Mouse (Mus musculus) T-helper 1 cell (primary cell): ENCODE results near the gene Ckmt2.

Source experiments
- in situ Hi-C: fragments of 300-600 bp; cut with MboI, MseI; formaldehyde crosslinking; loops from one replicate; pipeline ENCODE4 v1.15.1; 2025; ENCODE audit warnings: high pct_unique_total_duplicates

Ckmt2 gene

DNA sequence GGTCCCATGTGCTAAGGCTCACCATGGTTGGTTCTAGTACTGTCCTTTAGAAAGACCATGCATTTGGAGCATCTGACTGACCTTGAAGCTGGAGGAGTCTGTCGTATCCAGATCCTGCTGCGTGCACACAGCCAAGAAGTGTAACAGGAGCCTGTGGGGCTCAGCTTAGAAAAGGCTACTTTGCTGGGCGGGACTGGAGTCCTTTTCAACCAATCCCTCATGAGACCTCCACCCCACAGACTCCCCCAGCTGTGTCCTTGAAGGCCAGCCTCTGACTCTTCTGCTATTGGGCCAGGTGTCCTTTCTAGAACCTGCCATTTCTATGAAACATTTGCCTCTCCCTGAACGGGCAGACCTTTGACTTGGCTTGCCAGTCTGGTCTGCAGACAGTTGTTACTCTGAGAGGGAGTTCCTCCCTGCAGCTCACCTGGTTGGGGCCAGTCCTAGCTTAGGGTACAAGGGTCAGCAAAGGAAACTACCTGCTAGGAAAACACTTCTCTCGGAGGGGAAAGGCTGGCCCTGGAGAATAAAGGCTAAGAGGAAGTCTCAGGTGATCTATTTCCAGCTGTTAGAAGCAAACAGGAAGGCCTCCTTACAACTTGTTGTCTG, at the start of gene Ckmt2:
TSS of gene Ckmt2 (minus strand) at position 145 of the 609 bp plus-strand sequence.
- in situ Hi-C loops, result loop anchor here (25.0 kb wide), 1 partner anchor 1890 kb away; no protein-coding TSS in a partner anchor

DNA sequence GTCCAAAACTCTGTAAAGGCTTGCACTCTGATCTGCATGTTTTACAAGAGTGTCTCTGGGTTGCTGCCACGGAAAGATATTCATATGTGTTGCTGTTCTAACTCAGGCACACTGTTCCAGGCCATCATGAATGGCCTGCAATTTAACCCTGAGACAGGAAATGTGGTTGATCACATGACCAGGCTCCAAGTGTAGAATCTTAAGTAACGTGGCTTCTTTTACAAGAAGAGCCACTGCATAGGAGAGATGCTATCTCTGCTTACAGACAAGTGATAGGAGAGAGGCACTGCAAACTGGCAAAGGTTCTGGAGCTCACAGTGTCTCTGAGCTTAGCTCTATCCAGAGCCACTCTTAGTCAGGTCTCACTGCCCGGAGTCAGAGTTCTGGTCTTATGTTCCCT, 44.3 kb upstream of the Ckmt2 start:
- in situ Hi-C loops, result loop anchor here (25.0 kb wide), 2 partner anchors 416 to 816 kb away; no protein-coding TSS in a partner anchor

DNA sequence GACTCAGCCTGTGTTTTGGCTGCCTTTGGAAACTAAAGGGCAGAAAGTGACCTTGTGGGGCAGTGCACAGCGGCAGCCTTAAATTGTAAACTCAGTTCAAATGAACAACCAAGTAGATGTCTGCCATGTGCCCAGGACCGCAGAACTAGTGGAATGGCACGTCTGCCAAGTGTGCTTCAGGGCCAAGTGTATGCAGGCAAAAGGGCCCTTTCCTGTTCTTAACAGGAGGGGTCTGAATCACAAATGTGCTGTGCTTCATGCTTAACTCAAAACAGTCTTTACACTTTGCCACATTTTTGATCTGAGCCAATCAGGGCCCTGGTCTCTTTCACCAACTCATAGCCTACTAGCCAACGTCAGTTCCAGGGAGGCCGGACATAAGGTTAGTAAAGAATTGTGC, 42.1 kb upstream of the Ckmt2 start:
- in situ Hi-C loops, result loop anchor here (25.0 kb wide), 2 partner anchors 419 to 819 kb away; no protein-coding TSS in a partner anchor

DNA sequence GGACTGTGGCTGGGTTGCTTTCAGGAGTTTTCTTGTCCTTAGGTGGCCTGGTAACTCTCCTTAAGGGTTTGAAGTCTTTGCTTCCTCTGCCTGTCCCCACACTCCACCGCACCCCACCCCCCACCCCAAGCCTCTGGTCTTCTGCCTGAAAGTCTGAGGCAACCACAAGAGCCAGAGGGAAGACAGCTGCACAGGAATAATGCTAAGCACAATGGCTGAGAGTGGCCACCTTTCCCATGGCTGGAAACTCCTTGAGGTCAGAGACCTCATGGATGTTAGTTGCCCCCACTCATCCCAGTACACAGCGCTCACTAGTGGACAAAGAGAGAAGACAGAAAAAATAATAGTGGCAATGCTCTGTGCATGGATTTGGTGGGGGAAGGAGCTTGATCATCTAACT, 41.1 kb upstream of the Ckmt2 start:
- in situ Hi-C loops, result loop anchor here (25.0 kb wide), 2 partner anchors 419 to 819 kb away; no protein-coding TSS in a partner anchor

DNA sequence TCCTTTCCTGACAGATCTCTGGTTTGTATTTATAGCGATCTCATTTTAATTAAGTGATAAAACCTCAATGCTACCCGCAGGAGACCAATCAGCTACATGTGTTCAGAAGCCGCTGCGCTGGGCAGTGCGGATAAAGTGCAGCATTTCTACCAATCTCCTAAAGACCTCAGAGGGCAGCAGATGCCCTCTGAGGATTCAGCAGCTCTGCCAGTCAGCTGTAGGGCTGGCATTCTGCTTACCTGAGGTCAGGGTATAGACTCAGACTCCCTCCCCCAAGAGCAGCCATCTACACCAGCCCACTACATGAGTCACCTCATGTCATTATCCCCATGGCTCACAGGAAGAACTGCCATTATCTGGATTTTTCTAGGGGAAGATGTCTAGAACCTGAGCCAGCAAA, 39.6 kb upstream of the Ckmt2 start:
- in situ Hi-C loops, result loop anchor here (25.0 kb wide), 2 partner anchors 421 to 821 kb away; no protein-coding TSS in a partner anchor

DNA sequence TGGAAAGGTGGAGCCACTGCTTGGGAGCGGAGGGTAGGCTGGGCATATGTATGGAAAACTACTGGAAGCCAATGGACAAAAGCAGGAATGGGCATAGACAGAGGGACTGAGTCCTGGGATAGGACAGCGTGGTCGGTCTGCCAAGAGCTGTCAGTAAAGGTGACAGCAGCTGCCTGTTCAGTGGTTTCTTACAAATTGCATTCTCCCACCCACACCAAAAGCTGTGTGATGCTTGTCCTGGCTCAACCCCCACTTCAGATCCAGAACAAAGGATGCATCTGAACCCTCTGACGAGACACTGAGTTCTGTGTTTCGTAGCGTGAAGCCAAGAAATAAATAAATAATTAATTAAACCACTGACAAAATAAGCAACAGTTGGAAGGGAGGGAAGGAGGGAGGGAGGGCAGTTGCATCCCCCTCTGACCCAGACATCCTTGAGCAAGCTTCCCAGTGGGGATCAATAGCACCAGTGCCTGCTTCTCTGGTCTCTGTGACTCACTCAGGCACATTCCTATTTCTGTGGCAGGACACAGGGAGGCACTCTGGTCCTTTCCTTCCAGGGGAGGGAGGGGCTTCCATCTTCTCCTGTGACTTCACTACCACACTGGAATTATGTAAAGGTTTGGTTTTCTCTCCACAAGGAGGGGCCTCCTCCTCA, 39.0 kb upstream of the Ckmt2 start:
- in situ Hi-C loops, result loop anchor here (25.0 kb wide), 2 partner anchors 422 to 822 kb away; no protein-coding TSS in a partner anchor

DNA sequence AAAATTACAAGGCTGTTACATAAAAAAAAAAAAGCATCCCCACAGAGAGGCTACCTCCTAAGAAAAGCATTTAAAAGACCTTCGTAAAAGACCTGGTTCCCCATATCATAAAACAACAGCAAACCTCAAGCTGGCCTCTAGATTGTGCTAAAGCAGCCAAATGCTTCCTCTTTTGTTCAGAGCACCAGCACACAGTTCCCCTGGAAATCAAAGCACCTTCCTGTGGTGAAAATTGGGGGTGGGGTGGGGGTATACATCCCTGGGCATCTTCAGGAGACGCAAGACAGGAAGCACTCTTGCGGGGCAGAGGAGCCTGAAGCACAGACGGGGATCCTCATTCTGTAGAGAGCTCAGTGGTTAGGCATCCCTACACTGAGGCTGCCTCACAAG, 38.5 kb upstream of the Ckmt2 start:
- in situ Hi-C loops, result loop anchor here (25.0 kb wide), 2 partner anchors 422 to 822 kb away; no protein-coding TSS in a partner anchor

DNA sequence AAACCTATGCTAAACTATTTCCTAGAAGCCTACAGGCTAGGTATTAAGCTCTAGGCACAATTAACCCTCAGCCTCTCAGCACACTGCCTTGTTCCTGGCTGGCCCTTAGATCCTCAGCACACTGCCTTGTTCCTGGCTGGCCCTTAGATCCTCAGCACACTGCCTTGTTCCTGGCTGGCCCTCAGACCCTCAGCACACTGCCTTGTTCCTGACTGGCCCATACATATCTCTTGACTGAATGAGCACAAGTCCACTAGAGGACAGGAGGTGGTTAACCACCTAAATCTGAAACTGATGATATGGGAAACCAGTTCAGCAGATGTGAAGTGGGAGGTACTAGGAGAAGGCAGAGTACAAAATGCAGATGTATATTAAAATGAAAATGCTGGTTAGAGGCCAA, 35.0 kb upstream of the Ckmt2 start:
- in situ Hi-C loops, result loop anchor here (25.0 kb wide), 2 partner anchors 426 to 826 kb away; no protein-coding TSS in a partner anchor

DNA sequence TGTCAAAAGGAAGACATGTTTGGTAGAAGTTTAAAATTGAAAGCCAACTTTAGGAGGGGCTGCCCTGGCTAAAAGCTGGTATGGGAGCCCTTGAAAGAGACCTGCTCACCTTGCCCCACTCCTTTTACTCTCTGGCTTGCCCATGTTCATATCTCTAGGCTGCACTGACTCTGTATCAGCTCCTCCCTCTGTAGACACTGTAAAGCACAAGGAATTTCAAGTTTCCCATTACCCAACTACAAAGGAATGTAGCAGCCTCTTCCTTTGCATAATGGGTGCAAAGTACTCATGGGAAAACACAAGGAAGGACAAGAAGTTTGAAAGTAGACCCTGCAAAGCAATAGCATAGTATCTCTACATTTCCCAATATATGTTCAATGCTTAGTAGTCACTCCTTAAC, 34.5 kb upstream of the Ckmt2 start:
- in situ Hi-C loops, result loop anchor here (25.0 kb wide), 2 partner anchors 426 to 826 kb away; no protein-coding TSS in a partner anchor

DNA sequence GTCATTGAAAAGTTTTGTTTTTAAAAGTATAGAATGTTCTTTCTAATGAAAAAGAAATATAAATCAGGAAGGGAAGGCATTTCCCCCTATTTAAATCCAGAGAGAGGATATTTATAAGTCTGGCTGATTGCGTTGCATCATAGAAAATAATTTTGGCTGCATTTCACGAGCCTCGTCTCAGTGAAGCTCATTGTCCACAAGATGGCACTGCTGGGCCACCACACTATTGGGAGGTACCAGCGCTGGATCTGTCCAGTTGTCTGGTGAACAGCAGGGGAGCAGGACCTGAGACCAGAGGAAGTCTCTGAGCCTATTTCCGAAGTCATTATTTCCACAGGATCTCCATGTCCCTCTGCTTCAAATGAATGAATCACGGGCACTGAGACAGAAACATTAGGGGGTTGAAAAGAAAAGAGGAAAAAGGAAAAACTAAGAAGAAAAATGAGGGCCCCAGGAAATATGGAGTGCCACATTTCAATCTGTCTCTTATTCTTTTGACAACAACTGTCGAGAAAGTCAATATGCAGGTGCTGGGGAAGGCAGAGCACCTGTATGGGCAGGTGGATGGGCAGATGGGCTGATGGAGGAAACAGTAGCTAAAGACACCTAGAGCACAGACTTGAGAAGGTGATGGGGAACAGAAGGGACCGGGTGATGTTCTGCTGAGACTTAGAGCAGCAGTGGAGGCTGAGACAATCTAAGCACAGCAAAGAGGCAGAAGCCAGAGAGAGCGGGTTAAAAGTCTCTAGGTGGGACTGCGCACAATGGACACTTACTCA, 31.7 kb upstream of the Ckmt2 start:
- in situ Hi-C loops, result loop anchor here (25.0 kb wide), 2 partner anchors 429 to 829 kb away; no protein-coding TSS in a partner anchor

DNA sequence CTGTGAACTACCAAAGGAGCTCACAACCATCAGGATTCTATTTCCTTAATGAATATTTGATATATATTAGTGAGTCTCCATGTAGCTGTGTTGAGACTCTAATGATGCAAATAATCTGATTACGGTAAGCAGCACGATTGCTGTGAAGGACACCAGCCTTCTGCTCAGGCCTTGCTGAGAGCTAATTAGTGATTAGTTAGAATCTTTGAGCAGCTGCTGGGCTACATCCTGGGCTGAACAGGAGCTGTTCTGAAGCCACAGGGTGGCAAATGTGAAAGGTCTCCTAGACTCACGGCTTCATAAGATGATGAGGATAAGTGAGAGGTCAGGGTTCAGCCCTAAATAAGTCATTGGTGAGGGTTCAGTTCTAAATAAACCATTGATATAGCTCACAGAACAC, 29.7 kb upstream of the Ckmt2 start:
- in situ Hi-C loops, result loop anchor here (25.0 kb wide), 2 partner anchors 431 to 831 kb away; no protein-coding TSS in a partner anchor

DNA sequence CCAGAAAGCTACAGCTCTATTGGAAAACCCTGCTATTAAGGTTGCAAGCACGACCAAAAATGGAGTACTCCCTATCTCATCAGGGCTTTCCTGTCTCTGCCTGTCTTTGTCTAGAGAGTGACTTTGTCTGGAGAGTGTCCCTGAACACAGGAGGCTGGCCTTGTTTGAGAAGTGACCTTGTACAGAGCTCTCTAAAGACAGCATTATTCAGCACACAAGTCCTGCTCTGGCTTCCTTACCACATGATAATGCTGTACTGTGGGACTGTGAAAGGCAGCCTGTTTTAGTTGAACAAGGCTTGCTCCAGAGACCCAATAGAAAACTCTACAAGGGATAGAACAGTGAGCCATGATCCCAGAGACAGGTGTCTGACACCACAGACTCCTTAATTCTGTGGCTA, 19.8 kb upstream of the Ckmt2 start:
- in situ Hi-C loops, result loop anchor here (25.0 kb wide), 1 partner anchor 1909 kb away; no protein-coding TSS in a partner anchor

DNA sequence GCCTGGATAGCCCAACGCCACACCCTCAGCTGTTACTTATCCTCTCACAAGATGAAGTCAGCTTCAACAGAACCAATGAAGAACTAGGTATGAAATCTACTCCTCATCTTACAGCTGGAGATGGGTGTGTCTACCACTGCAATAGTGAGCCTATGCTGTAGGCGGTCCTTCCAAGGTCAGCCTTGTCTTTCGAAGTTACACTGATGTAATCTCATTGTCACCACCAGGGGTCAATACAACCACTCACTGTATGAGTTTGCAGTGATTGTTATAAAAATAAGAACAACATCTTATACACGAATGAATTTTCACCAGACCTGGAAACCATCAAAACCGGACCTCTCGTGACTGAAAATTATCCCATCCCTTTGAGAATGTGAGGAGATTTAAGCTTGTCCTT, 16.4 kb upstream of the Ckmt2 start:
- in situ Hi-C loops, result loop anchor here (25.0 kb wide), 1 partner anchor 1906 kb away; no protein-coding TSS in a partner anchor

DNA sequence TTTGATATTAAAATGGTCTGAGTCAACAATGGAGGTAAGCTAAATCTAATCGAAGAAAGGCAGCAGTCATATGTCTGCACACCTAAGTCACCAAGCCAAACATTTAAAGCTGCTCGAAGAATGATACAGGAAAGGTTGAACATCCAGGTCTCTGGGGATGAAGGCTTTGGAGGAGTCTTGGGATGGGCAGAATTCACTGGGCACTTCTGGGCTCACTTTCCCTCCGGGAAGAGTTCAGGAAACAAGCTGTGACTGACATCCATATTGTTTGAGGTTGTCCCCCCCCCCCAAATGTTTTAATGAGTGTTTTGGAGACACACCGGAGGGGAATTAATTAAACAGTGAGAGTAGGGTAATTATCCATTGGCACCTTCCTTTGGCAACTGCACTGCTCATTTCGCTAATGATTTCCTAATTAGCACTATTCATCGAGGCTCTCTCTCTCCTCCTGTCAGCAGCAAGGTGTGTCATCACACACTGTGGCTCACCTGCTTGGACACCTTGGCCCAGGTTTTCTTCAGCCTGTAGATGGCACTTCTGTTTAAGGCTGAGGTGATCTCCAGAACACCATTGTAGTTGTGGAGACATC, 13.4 kb upstream of the Ckmt2 start:
- in situ Hi-C loops, result loop anchor here (25.0 kb wide), 1 partner anchor 1903 kb away; no protein-coding TSS in a partner anchor

DNA sequence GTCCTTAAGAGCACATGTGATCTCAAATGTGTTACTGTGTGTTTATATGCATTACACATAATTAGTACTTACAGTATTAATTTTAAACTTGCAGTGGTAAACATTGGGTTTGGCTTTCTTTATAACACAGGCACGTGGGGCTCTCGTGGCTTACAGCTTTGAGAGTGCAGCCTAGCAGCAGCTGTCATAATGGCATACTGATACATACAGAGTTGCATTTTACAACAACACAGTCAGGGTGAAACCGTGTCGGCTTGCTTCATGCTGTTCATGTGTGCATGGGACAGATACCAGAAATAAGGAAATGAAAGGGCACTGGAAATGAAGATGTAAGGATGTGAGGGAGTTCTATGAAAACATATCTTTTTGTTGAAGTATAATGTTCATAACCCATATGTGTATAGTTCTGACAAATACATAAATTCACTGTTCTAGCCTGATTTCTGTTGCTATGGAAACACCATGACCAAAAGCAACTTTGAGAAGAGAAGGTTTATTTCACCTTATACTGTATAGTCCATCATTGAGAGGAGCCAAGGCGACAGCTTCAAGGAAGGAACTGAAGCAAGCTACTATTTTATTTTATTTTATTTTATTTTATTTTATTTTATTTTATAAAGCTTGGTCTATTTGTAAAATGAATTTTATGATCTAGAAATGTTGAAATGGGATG, 8.2 kb upstream of the Ckmt2 start:
- in situ Hi-C loops, result loop anchor here (25.0 kb wide), 1 partner anchor 1898 kb away; no protein-coding TSS in a partner anchor

DNA sequence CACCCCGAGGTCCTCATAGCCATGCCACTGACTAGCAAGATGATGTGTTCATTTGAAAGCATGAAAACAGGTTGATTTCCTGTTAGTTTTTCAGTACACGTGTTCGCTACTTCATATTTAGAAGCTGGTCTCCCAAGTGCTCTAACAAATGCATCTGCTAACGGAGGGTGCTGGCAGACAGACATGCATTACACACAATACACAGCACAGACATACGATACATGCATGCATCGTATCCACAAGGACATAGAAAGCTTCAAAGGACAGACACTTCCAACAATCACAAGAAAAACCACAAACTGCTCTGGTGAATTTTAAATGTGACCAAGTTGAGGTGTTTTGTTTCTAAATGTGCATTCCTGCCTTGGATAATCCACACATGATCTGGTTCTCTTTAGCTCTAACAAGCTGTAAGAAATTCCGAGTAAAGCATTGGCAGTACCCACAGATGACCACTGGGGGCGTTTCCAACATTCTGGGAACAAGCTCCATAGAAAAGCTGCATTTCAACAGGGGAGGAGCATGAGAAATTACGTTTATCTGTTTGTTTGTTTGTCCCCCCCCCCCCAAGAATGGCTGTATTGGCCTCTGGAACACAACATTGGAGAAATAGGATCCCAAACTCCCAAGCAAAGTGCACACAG, 5.3 kb upstream of the Ckmt2 start:
- in situ Hi-C loops, result loop anchor here (25.0 kb wide), 1 partner anchor 1895 kb away; no protein-coding TSS in a partner anchor

DNA sequence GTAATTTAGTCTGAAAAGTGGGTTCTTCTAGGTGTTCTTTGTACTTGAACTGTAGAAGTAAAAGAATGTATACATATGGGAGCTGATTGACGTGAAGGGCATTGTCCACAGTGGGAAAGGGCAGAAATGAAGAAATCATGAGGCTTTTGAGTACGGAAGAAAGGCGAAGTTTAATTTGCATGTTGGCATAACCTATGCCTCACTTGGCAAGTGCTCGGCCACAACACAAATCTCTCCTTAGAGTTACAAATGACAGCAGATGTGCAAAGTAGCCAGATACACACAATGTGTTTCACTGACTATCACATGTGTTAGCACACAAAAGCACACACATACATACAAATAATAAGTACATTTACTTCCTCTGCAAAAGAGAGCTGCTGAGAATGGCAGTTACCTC, 3.6 kb upstream of the Ckmt2 start:
- in situ Hi-C loops, result loop anchor here (25.0 kb wide), 1 partner anchor 1893 kb away; no protein-coding TSS in a partner anchor

DNA sequence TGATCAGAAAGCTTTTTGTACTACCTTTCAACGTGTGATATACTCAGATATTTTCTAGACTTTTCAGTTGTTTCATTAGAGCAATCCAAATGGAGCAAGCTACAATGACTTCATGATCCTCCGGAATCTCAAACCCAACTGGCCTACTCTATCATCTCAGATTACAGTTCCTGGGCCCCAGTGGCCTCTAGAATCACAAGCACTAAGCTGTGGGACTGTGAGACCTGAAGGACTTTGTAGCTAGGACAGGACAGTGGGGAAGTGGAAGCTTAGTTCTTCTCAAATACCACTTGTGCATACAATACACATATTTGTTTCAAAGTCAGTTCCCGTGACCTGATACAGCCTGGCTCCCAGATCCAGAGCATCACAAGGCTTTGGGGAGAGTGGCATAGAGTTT, 1.3 kb upstream of the Ckmt2 start:
- in situ Hi-C loops, result loop anchor here (25.0 kb wide), 1 partner anchor 1891 kb away; no protein-coding TSS in a partner anchor

DNA sequence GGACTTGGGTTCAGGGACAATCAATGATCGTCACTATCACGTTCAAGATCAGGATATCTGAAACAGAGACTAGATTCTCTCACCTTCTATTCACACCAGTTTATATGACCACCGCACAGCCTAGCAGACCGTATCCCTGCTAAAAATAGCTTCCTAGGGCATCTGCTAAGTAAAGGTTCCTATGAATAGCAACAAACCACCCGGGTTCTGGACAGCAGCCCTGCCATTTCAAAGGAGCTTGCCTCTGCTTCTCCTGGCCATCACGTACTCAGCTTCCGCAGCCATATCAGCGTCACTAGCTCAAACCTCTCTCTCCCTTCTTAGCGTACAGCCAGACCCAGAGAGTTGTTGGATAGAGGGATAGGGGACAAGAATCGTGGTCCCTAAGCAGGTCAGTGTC, 665 bp upstream of the Ckmt2 start:
- in situ Hi-C loops, result loop anchor here (25.0 kb wide), 1 partner anchor 1890 kb away; no protein-coding TSS in a partner anchor

DNA sequence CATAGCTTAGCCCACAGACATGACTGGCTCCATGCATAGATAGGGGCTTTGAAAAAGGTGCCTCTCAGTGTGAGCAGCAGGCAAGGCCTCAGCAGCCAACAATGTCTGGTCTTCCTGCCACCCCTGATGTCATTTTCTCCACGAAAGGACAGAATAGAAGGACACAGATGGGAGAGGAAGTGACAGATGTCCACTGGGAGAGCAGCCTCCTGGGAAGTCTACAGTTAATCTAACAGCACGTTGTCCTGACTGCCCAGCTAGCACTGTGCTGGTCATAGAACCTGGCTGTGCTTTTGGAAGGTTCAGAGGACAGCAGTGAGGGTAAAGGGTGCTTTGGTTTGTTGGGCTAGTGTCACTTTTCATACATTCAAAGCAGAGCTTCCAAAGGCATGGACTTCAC, 1.1 kb downstream of the Ckmt2 start:
- in situ Hi-C loops, result loop anchor here (25.0 kb wide), 1 partner anchor 1888 kb away; no protein-coding TSS in a partner anchor
